Mouse (Mus musculus): ENCODE measurements around the gene Olfr692. TPM values are rescaled to one million over a fixed set of nuclear protein-coding genes. Genes with fewer than 3 reads are reported as not detected.

Olfr692 gene
- polyA plus RNA-seq, 1 experiment from 2014 or later, result not detected

DNA sequence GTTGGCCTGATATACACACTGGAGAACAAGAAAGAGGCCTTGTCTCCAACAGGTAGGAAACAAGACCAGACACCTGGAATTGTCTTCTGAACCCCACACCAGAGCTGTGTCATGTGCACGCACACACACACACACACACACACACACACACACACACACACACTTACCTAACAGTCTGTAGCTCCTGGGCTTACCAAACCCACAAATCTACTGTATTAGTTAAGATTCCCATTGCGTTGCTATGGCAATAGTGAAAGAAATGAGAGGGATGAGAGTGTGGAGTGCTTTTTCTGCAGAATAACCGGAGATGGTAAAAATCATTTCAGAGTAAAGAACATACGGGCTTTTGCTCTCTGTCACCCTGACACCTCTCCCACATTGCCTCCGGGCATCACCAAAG, 50.1 kb downstream of the Olfr692 start:
- no peak overlapping the region for H3K27ac ChIP-seq (ENCODE audit: low read length)
- H3K27me3 ChIP-seq (ENCODE audit: control insufficient read depth, insufficient read depth, low read length), result no peaks in the 10 kb centered on the region
- H3K9ac ChIP-seq (ENCODE audit: low read length), result no peak overlapping the region
- no peaks in the 10 kb centered on the region for H3K36me3 ChIP-seq (ENCODE audit: control insufficient read depth, insufficient read depth, low read length)
- H3K9me3 ChIP-seq (replicated peaks; ENCODE audit: control insufficient read depth, low read length), result no peaks in the 10 kb centered on the region
- no peaks in the 10 kb centered on the region for H3K4me1 ChIP-seq (ENCODE audit: control insufficient read depth, insufficient read depth, low read length)
- 87% methylated on average over 5 of the region's 5 CpGs for WGBS
- H3K4me3 ChIP-seq (replicated peaks; ENCODE audit: low read length), result no peak overlapping the region
- ATAC-seq (ENCODE audit: insufficient read depth, low FRiP score), result no peak
- no peak overlapping the region for H3K4me2 ChIP-seq (ENCODE audit: low read depth, low read length)

Other genes starting within 250 kb of the Olfr692 start
- not detected in 2 replicates for gene Olfr683, start 221.2 kb upstream of the Olfr692 start, polyA plus RNA-seq (2015; fragmentation: Nextera tagmentation; extraction: Ambion mirVana)
- not detected in 2 replicates for gene Olfr684, start 204.6 kb upstream of the Olfr692 start, polyA plus RNA-seq (2015; fragmentation: Nextera tagmentation; extraction: Ambion mirVana)
- not detected in 2 replicates for gene Olfr685, start 182.2 kb upstream of the Olfr692 start, polyA plus RNA-seq (2015; fragmentation: Nextera tagmentation; extraction: Ambion mirVana)
- gene Olfr686, start 160.7 kb upstream of the Olfr692 start, polyA plus RNA-seq (2015; fragmentation: Nextera tagmentation; extraction: Ambion mirVana), result not detected in 2 replicates
- gene Olfr688, start 80.1 kb upstream of the Olfr692 start, polyA plus RNA-seq (2015; fragmentation: Nextera tagmentation; extraction: Ambion mirVana), result not detected in 2 replicates
- gene Olfr689, start 57.1 kb upstream of the Olfr692 start, polyA plus RNA-seq (2015; fragmentation: Nextera tagmentation; extraction: Ambion mirVana), result not detected in 2 replicates
- not detected in 2 replicates for gene Olfr690, start 34.1 kb upstream of the Olfr692 start, polyA plus RNA-seq (2015; fragmentation: Nextera tagmentation; extraction: Ambion mirVana)
- gene Olfr691, start 26.0 kb upstream of the Olfr692 start, polyA plus RNA-seq (2015; fragmentation: Nextera tagmentation; extraction: Ambion mirVana), result not detected in 2 replicates
- gene Gm5901, start 6.8 kb downstream of the Olfr692 start, polyA plus RNA-seq (2015; fragmentation: Nextera tagmentation; extraction: Ambion mirVana), result not detected in 2 replicates
- 40.1 and 44.0 TPM in 2 replicates for gene Fam160a2, start 31.8 kb downstream of the Olfr692 start, polyA plus RNA-seq (2015; fragmentation: Nextera tagmentation; extraction: Ambion mirVana)
- gene Cnga4, start 36.3 kb downstream of the Olfr692 start, polyA plus RNA-seq (2015; fragmentation: Nextera tagmentation; extraction: Ambion mirVana), result not detected in 2 replicates
- gene Cckbr, start 57.5 kb downstream of the Olfr692 start, polyA plus RNA-seq (2015; fragmentation: Nextera tagmentation; extraction: Ambion mirVana), result 1.1 and 1.3 TPM in 2 replicates
- 118 and 135 TPM in 2 replicates for gene Cavin3, start 114.1 kb downstream of the Olfr692 start, polyA plus RNA-seq (2015; fragmentation: Nextera tagmentation; extraction: Ambion mirVana)
- 43.3 and 48.7 TPM in 2 replicates for gene Smpd1, start 186.1 kb downstream of the Olfr692 start, polyA plus RNA-seq (2015; fragmentation: Nextera tagmentation; extraction: Ambion mirVana)
- gene Apbb1, start 213.4 kb downstream of the Olfr692 start, polyA plus RNA-seq (2015; fragmentation: Nextera tagmentation; extraction: Ambion mirVana), result 36.2 and 38.7 TPM in 2 replicates
- gene Hpx, start 231.9 kb downstream of the Olfr692 start, polyA plus RNA-seq (2015; fragmentation: Nextera tagmentation; extraction: Ambion mirVana), result 10.8 and 15.1 TPM in 2 replicates

All from stomach, embryonic 16.5 days (tissue).